Mouse (Mus musculus): Measurements from ENCODE around the gene Zfp990. TPM values are rescaled to one million over a fixed set of nuclear protein-coding genes. Genes with fewer than 3 reads are reported as not detected.
"Not testable (repeated sequence)": the region's sequence is repeated elsewhere in the genome, so short reads cannot be mapped to it uniquely, and the experiment has no call there.

The Zfp990 gene
- total RNA-seq, 1 experiment from 2014 or later: not detected

DNA sequence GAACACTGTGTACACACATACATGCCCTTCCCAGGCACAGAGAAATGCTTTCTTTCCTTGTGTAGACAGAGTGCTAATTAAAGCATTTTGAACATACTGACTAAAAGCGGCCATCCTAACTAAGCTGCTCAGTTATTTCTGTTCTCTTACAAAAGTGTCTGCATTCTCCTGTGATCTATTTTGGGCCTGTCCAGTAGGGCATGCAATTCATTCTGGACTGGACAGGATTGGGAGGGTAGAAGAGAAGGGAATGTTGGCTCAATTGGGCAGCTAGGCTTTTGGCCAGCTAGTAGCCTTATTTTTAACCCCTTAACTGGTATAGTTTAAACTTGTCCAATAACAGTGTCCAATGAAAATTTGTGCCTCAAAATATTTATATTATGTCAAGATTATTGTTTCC is 69.8 kb downstream of the Zfp990 start:
- not testable (repeated sequence) for ATAC-seq (ENCODE audit: extremely low read depth, insufficient number of reproducible peaks, low FRiP score, poor library complexity, severe bottlenecking)

DNA sequence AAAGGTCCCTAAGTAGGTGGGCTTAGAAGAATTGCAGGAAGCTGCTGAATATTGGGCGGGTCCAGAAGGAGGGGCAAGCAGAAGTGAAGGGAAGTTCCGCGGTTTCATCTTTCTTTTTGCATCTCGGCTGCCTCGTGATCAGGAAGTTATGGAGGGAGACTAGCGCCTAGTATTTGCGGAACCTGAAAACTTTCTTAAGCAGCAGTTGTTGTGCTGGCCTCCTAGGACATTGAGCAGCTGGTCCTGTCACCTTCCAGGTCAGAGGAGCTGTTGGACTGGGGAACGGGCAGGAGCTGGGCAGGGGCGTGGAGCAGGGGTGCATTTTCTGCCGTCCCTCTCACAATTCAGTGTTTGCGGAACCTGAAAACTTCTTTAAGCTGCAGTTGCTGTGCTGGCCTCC is 74.5 kb downstream of the Zfp990 start, which contains the start of gene Gm13212:
Gene Gm13212, plus strand, starts transcription at position 89 of the 400 bp plus-strand sequence.
- peak; percentile 71 for ATAC-seq (ENCODE audit: extremely low read depth, insufficient number of reproducible peaks, low FRiP score, poor library complexity, severe bottlenecking)

DNA sequence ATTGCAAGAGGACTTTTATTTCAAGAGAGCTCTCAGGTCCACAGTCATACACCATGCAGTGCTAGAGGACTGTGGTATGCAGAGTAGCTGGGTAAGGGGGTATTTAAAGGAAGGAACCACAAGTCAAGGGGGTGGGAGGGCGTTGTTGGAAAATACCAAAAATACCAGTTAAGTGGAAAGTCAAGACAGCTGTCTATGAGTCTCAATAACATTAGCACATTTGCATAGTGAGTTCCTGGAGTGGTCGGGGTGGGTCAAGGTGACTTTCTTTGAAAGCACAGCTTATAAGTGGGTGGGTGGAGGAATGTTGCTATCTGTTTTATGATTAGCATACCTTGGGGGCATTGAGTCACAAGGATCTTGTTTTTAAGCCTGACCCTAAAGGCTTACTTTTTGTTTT is 75.5 kb downstream of the Zfp990 start:
- ATAC-seq (ENCODE audit: extremely low read depth, insufficient number of reproducible peaks, low FRiP score, poor library complexity, severe bottlenecking): not testable (repeated sequence)

Other genes starting within 250 kb of the Zfp990 start
- 0.58 and 0.86 TPM in 2 replicates for gene Tnfrsf8, start 195.6 kb upstream of the Zfp990 start, total RNA-seq (2017)
- 7.6 and 11.8 TPM in 2 replicates for gene Gm13212, start 74.4 kb downstream of the Zfp990 start, total RNA-seq (2017)
- gene Zfp980, start 159.9 kb downstream of the Zfp990 start, total RNA-seq (2017): not detected in 2 replicates

Data from neutrophil, adult 5-6 weeks (primary cell).